Mouse (Mus musculus) T-helper 1 cell (primary cell): ENCODE data around the gene Ceacam18.
"Not testable (repeated sequence)": the region's sequence is repeated elsewhere in the genome, so short reads cannot be mapped to it uniquely, and the experiment has no call there.

Experiments used
- in situ Hi-C: fragments of 300-600 bp; cut with MboI, MseI; formaldehyde crosslinking; loops from one replicate; pipeline ENCODE4 v1.15.1; 2025; ENCODE audit warnings: high pct_unique_total_duplicates

The Ceacam18 gene

DNA sequence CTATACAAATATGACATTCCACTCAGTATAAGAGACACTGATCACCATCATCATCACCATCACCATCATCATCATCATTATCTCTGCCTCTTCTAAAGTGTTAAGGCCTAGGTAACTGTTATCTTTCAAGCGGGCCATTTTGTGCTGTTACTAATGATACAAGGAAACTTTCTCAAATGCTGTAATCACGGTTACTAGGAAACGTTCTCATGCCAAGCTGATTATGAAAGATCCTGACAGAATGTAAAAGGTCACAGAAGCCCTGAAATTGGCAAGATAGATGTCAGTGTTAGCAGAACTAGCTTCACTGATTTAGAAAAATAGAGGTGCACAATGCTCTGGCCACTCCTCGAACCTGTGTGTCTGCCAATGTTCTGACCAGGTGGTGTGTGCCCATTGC lies 32.7 kb downstream of the Ceacam18 start:
- in situ Hi-C loops: not testable (repeated sequence)

DNA sequence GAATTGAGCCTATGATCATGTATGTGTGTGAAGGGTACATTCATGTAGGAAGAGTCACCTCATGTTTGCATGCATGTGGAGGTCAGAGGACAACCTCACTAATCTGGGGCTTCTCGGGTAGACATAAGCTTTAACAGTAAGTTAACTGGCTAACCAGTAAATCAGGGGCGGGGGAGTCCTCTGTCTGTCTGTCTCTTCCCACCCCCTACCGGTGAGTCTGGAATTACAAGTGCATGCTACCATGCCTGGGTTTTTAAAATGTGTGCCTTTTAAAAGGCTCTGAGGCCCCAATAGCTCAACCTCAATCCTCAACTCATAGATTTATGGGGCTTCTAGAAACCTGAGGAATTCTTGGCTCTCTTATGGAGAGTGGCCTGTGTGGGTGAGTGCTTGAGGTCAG lies 34.1 kb downstream of the Ceacam18 start:
- in situ Hi-C loops: no loop called here

DNA sequence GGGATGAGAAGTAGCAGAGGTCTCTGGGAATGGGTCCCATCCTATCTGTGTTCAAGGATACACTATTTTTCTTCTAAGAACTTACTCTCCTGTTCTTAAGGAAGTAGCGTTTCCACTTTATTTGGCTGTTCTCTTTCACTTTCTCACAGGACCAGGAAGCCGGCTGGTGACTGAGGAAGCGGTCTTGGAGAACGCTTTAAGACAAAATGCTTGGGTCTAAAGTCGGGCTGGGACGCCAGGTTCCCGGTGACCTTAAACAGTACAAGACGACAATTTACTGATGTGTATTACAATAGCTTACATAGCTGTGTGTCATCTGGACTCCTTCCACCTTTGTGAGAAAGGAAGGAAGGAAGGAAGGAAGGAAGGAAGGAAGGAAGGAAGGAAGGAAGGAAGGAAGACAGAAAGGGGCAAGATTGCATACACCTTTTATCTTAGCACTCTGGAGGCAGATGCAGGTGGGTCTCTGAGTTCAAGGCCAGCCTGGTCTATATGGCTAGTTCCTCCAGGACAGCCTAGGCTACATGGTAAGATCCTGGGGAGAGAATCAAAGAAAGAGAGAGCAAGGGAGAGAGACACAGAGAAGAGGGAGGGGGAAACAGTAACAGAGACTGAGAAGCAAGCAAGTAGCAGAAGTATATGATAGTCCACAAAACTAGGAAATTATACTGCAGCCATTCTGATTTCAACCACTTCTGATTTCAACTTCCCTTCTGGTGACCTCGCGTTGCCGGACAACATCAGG lies 36.7 kb downstream of the Ceacam18 start:
- in situ Hi-C loops: loop anchor here (5.0 kb wide), 2 partner anchors 89 to 126 kb away; partner anchors contain the start of gene Klk8

DNA sequence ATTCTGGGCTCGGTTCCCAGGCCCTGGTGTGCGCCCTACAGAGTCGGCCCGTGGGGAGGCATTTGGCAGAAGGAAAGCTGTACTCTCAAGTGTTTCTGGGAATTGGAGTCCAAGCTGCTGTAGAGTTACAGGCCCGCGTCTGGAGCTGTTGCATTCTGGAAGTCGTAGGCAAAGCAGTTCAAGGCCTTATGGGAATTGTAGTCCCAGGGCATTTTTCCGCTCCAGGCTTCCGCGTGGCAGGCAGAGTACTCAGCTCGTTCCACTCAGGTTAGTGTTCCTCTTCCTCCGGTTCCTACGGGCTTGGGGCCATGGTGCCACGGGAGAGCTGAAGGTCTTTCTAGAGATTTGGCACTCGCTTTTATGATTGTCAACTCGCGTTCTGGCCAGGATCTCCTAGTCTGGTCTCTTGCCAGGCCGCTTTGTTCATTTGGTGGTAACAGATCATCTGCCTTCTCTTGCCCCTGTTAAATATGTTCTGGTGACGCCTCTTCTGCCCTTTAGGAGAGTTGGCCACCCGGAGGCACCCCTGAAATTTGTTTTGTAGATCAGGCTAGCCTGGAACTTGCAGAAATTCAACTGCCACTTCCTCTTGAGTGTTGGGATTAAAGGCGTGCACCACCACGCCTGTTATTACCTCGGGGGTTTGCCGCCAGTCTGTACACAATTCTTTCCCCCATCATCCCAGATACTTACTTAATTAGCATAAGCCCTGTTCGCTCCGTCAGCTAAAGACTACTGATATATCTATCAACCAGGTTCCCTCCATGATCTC lies 37.5 kb downstream of the Ceacam18 start, which contains the start of gene Ctu1:
Gene Ctu1 (plus strand): TSS at position 208 of the 772 bp plus-strand sequence.
- in situ Hi-C loops: loop anchor here (5.0 kb wide), 2 partner anchors 90 to 125 kb away; partner anchors contain the start of gene Klk8

DNA sequence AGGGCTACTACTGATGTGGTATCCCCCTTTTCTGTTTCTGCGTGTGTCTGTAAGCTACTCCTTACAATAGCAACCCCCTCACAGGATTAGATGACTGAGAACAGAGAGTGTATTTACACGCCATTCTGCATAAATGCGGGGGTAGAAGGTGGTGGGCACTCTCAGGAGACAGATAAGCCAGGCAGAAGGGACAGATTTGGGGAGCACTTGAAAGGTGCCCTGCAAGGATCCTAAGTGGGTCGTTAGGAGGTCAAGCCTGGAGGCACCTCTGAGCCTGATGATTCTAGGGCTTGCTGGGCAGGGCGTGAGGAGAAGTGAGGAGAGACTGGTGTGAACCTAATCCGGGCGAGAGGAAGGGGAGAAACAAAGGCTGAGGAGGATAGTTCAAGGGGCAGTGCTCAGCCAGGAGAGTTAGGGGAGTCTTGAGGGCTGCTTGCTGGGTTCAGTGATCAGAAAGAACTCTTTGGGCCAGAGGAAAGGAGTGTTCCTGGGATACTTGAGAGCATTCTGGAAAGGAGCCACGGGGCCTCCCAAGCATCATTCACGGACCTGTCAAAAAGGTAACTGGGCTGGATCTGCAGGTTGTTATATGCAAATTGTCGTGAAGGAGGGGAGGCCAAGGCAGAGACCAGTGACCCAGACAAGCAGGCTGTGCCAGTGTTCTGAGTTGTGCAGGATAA lies 38.2 kb downstream of the Ceacam18 start:
- in situ Hi-C loops: loop anchor here (5.0 kb wide), 2 partner anchors 90 to 125 kb away; partner anchors contain the start of gene Klk8

DNA sequence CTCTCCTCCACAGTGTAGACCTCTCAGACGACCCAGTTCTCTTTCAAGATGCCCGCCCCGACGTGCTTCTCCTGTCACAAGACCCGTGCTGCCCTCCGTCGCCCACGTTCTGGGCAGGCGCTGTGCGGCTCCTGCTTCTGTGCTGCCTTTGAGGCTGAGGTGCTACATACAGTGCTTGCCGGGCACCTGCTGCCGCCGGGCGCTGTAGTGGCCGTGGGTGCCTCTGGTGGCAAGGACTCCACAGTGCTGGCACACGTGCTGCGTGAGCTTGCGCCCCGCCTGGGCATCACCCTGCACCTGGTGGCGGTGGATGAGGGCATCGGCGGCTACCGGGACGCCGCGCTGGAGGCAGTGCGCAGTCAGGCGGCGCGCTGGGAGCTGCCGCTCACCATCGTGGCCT lies 40.6 kb downstream of the Ceacam18 start:
- in situ Hi-C loops: no loop called here

DNA sequence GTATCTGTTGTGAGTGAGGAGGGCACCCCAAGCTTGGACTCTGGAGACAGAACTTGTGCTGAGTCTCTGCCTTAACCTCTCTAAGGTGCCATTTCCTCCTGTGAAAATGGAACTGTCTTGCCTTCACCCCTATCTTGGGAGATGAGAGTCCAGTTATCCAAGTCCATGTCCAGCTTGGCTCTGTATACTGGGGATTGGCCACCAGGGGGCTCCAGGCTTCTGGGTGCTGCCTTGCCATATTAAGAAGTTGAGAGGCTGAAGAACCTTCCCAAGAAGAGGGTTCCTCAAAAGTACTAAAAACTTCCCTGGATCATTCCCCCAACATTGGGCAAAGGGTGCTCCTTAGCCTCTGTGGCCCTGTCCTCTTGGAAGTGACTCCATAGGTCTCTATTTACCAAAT lies 44.0 kb downstream of the Ceacam18 start:
- in situ Hi-C loops: no loop called here

DNA sequence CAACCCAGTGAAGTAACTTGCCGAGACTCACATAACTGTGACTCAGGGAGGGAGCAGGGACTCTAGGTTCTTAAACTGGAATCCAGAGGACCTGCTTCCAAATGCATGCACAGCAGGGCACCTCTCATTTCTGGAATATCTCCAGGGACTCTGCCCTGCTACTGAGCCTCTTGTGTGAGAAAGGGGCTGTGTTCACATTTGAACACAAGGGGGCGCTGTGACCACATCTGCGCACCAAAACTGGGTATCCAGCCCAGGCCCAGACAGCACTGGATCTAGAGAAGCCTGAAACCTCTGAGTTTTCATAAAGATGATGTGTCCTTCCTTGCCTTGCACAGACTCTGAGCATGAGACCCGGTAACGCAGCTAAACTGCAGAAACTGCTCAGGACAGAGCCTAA lies 46.5 kb downstream of the Ceacam18 start:
- in situ Hi-C loops: loop anchor here (5.0 kb wide), 1 partner anchor 211 kb away; no protein-coding TSS in a partner anchor

DNA sequence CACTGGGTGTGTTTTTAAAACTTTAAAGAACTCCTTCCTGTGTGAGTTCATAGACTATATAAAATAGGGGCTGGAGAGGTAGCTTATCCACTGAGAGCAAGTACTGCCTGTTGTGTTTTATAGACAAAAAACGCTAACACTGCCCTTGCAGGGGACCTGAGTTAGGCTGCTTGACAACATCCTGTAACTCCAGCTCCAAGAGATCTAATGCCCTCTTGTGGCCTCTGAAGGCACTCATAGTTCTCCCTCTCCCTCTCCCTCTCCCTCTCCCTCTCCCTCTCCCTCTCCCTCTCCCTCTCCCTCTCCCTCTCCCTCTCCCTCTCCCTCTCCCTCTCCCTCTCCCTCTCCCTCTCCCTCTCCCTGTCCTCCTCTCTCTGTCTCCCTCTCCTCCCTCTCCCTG lies 48.0 kb downstream of the Ceacam18 start:
- in situ Hi-C loops: loop anchor here (5.0 kb wide), 1 partner anchor 210 kb away; no protein-coding TSS in a partner anchor

DNA sequence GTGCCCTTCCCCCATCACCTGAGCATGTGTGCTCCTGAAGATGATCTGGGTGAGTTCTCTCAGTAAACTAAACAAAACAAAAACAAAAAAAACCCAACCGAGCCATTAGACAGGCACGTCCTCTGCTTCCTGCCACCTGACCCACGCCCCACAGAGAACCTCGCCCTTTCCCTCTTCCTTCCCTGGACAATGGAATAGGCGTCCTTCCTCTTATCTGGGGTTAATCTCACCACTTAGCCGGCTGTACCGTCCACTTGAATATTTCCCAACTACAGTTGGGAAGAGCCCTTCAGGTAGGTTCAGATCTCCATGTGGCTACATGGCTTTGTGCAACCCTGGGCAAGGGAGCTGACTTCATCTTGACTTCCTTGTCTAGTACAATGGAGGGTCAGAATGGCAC lies 50.6 kb downstream of the Ceacam18 start:
- in situ Hi-C loops: no loop called here

DNA sequence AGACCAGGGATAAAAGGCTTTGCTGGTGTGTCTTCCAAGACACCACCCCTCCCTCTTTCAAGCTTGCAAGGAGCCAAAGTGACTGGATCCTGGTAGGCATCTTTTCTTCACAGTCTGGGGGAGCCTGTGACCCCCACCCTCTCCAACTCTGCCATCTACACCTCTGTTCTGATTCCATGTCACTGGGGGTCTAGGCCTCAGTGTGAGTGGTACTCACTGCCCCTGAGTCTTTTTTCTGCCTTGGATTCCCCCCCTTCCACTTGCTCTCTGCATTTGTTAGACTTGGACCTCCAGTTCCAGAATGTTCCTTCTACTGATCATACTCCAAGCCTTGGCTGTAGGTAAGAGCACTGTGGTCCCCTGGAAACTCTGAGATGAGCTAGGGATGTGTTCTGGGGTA lies 55.6 kb downstream of the Ceacam18 start, which contains the start of gene Klk14:
Gene Klk14 (plus strand): TSS at position 301 of the 400 bp plus-strand sequence.
- in situ Hi-C loops: no loop called here
